Mouse (Mus musculus): ENCODE measurements at regions not wholly inside any gene's neighbourhood (a gene's known extent, or its start where the extent isn't known, plus 50 kb on each side); places are given as distances from the start of the nearest gene placed in this dataset.

DNA sequence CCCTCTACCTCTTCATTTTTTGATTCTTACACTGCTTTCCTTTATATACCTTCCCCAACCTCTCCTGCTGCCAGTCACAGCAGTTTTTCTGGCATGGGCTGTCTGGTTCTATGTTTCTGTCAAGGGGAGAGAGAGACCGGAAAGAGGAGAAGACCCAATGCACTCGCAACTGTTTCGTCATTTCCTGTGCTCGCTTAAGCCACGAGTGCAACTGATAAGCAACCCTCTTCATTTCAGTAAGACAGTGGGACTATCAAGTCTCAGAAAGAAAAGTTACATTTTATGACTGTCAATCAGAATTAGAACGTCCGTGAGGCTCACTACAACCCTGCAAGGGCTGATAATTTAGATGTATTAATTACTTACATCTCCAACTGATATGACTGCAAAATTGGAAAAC lies 312.2 kb downstream of the Etnk1 start:
- ATAC-seq (replicated peaks; ENCODE audit: low FRiP score, poor library complexity, severe bottlenecking), result no peak

GRCm38 (mm10) chr6:143479701-143480388 lies 312.8 kb downstream of the Etnk1 start:
- no peak for ATAC-seq (replicated peaks; ENCODE audit: low FRiP score, poor library complexity, severe bottlenecking)

DNA sequence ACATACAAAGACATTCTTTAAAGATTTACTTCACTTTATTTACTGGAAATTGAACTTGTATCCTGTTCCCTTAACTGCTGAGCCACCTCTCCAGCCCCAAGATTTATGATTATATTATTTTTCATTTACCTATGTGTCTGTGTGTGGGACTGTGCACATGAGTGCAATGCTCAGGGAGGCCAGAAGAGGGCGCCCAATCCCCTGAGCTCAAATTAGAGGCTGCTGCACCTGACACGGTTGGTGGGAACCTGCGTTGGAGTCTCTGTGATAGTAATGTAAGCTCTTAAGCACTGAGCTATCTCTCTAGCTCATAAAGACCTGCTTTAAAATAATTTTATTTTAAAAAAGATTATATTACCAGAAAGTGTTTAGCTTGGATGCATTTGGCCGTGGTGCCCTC lies 315.3 kb downstream of the Etnk1 start:
- ATAC-seq (replicated peaks; ENCODE audit: low FRiP score, poor library complexity, severe bottlenecking), result no peak

GRCm38 (mm10) chr6:143482868-143483267 lies 315.8 kb downstream of the Etnk1 start:
- ATAC-seq (replicated peaks; ENCODE audit: low FRiP score, poor library complexity, severe bottlenecking), result no peak

DNA sequence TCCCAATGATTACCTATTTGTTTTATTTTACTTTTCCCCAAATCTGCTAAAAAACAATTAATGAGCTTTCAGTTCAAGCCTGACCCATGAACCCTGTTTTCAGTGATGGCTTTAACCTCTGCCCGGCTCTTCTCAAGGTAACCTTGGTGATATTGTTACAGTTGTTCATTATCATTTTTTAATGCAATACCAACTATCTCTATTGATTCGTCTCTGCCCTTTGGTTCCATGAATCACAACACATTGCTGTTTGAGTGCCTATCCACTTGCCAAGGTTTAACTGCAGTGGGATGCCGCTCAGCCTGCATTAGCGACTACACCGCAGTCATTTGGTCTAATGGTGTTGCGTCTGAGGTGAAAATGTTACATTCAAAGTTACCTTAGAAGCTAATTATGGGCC lies 317.9 kb downstream of the Etnk1 start:
- no peak for ATAC-seq (replicated peaks; ENCODE audit: low FRiP score, poor library complexity, severe bottlenecking)

DNA sequence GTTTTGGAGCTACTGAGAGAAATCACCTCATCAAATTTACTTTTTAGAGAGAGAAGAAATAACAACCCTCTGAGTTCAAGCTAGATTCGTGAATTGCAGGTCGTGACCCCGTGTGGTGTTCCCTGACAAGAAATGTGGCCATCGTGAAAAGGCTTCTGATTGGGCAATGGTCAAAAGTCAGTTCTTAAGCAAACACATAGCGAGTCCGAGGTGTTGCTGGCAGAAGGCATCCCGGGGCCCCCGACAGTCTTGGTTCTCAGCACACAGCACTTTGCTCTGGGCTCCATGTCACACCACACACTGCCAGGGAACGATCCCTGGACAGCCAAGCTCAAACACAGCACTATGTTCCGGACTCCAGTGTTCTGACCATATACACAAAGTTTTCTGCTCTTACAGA lies 320.0 kb downstream of the Etnk1 start:
- ATAC-seq (replicated peaks; ENCODE audit: low FRiP score, poor library complexity, severe bottlenecking), result no peak

DNA sequence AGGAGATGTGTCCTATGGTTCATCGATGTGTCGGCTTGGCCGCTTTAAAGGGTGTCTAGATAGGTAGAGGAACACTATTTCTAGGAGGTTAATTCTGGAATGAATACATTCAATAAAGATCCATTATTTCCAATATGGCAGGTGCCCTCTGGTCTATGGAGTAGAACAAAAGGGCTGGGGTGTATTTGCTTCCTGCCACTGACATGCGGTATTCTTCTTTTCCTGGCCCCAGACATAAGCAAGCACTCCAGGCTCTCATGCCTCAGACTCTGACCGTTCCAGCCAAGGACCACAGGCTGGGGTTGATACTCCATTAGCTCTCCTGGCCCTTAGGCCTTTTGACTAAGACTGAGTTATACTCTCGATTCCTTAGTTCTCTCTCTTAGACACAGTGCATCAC lies 323.0 kb downstream of the Etnk1 start:
- ATAC-seq (replicated peaks; ENCODE audit: low FRiP score, poor library complexity, severe bottlenecking), result no peak

GRCm38 (mm10) chr6:143491380-143491779 lies 324.4 kb downstream of the Etnk1 start:
- no peak for ATAC-seq (replicated peaks; ENCODE audit: low FRiP score, poor library complexity, severe bottlenecking)

DNA sequence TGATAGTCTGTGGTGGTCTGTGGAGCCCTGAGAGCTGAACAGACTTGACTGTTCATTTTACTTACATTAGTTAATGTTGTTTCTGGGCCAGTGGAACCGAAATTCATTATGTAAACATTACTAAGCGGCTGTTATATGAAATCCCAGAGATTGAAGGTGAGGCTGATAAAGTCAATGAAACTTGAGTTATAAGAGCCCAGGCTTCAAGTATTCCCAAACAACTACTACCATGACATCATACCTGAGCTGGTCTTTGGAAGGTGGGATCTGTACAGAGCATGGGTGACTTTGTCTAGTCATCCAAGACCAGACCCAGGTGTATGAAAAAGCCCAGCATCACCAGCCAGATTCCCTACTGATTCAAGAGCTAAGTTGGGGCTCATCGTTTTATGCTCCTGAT lies 326.5 kb downstream of the Etnk1 start:
- no peak for ATAC-seq (replicated peaks; ENCODE audit: low FRiP score, poor library complexity, severe bottlenecking)

- ATAC-seq (replicated peaks; ENCODE audit: low FRiP score, poor library complexity, severe bottlenecking), result no peak
These were observed 327.3 kb downstream of the Etnk1 start for GRCm38 (mm10) chr6:143494341-143494740.

DNA sequence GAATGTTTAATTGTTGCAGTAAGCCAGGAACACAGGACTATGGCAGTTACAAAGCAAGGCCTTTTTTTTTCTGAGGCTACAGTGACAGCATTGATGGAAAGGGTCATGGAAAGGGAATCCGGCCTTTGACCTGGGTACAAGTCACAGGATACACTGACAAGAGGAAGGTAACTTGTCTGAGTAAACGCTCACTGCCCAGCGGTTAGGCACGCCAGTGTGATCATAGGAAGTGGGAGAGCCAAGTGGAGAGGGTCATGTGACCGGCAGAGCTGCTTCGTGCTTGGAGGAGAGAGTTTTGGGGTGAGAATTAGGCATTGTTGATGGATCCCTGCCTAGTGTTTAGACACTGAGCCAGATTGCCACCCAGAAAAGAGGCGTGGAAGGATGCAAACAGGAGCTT lies 327.9 kb downstream of the Etnk1 start:
- no peak for ATAC-seq (replicated peaks; ENCODE audit: low FRiP score, poor library complexity, severe bottlenecking)

DNA sequence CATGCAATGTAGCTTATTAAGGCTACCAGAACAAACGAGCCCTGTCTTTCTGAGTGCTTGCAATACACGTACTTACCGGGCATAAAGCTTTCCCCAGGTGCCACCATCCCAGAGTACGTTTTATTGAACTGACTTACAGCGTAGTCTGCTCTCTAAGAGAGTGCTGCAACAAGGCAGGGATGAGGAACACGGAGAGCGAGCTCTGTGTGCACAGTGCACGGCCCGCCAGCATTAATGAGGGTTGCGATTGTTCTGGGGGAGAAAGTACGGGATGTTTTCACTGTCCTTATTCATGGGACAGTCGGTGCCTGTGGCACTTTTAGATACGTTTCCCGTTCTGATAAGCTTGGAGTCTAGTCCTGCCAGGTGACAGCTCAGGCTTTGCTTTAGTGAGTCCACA lies 331.7 kb downstream of the Etnk1 start:
- ATAC-seq (replicated peaks; ENCODE audit: low FRiP score, poor library complexity, severe bottlenecking), result no peak

DNA sequence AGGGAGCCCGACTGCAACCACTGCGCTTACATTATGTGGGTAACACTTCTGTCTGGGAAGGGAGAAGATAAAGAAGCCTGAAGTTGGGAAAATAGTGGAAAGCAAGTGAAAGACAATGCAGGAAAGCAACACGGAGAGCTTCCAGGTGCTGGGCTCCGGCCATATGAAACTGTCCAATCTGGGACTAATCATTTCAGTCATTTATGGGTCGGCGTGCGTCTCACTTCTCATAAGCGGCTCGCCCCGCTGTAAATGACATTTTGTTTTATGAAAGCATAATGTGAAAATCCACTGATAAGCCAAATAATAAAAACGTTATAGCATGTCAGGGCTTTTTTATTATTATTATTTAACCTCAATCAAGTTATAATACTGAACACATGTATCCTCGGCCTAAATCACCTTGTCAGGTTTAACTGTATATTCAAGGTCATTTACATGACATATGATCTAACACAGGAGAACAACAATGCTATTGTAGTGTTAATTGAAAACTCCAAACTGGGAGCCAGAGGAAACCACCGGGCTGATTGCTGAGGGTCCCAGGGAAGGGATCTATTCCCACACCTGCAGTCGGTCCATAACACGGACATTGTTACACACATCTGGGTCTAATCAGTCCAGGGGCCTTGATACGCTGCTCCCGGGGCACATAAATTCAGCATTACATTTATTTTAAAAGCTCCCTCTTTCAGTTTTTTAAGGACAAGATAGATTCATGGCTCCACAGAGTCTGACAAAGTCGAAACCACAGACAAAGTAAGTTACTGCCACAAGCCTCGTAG lies 332.4 kb downstream of the Etnk1 start:
- ATAC-seq (replicated peaks; ENCODE audit: low FRiP score, poor library complexity, severe bottlenecking), result no peak

- ATAC-seq (replicated peaks; ENCODE audit: low FRiP score, poor library complexity, severe bottlenecking), result no peak
These were observed 335.8 kb downstream of the Etnk1 start for GRCm38 (mm10) chr6:143502803-143503202.

- ATAC-seq (replicated peaks; ENCODE audit: low FRiP score, poor library complexity, severe bottlenecking), result no peak
These were observed 336.9 kb downstream of the Etnk1 start for GRCm38 (mm10) chr6:143503953-143504352.

- ATAC-seq (replicated peaks; ENCODE audit: low FRiP score, poor library complexity, severe bottlenecking), result no peak
These were observed 346.4 kb downstream of the Etnk1 start for GRCm38 (mm10) chr6:143513459-143513858.

DNA sequence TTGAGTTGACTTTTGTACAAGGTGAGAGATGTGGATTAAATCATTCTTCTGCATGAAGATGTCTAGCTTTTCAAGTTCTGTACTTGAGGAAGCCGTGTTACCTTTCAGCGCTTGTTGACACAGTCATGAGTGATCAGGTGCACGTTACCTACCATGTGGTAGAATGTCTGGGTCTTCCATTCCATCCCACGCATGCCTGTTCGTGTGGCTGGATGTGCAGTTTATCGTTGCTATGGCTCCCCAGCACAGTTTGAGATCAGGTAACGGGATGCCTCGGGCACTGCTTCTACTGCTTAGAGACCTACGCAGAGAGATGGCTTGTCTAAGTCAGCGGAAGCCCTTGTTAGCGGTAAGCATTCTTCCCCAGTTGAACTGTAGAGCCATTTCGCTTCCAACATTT lies 348.1 kb downstream of the Etnk1 start:
- ATAC-seq (replicated peaks; ENCODE audit: low FRiP score, poor library complexity, severe bottlenecking), result no peak

GRCm38 (mm10) chr6:143516746-143517145 lies 349.7 kb downstream of the Etnk1 start:
- ATAC-seq (replicated peaks; ENCODE audit: low FRiP score, poor library complexity, severe bottlenecking), result no peak

- no peak for ATAC-seq (replicated peaks; ENCODE audit: low FRiP score, poor library complexity, severe bottlenecking)
These were observed 351.5 kb downstream of the Etnk1 start for GRCm38 (mm10) chr6:143518476-143518875.

DNA sequence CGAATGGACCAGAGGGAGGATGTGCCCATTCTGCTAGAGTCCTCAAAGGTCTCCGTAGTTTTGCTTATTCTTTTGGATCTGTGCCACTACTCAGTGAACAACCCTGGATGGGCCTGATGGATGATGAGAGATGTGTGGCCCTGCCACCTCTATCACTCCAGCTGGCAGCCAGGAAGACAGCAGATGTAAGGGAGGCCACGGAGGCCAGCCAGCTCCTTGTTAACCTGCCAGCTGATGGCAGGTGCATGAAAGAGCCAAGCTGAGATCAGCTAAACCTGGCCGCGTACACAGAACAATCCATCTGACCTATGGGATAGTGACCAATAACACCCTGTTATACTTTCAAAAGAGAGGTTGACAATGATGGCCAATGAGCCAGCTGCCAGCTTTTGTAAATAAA lies 352.6 kb downstream of the Etnk1 start:
- no peak for ATAC-seq (replicated peaks; ENCODE audit: low FRiP score, poor library complexity, severe bottlenecking)

- ATAC-seq (replicated peaks; ENCODE audit: low FRiP score, poor library complexity, severe bottlenecking), result no peak
These were observed 358.1 kb downstream of the Etnk1 start for GRCm38 (mm10) chr6:143525092-143525491.

DNA sequence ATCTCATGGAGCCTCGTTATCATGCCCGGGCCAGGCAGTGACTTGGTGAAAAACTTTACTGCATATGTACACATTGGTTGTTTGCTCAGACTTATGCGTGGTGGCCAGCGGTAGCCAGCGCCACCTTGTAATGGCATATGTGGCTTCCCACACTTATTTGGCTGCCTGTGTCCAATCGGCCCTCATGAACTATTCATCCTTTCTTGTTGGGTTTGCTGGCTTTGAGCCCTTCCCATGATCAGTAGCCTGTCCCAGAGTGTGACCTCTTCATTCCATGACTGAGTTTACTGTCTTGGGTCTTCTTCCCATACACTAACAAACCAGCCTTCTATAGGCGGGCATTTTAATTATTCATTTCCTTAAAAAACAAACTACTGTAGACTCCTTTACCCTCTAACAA lies 361.9 kb downstream of the Etnk1 start:
- no peak for ATAC-seq (replicated peaks; ENCODE audit: low FRiP score, poor library complexity, severe bottlenecking)

Data from erythroid progenitor cell, adult 5-6 weeks (primary cell).